Mouse (Mus musculus) frontal cortex, postnatal 14 days (tissue): ENCODE measurements around the gene Adamtsl3.
A peak's percentile ranks its signal among the peaks of the same experiment; 100 is the strongest.

Source experiments
- DNase-seq, 2 experiments: peaks; one replicate each; pipeline ENCODE4 v3.0.0; 2022; ENCODE audit warnings: low spot score in 2 of 2

Gene Adamtsl3

DNA sequence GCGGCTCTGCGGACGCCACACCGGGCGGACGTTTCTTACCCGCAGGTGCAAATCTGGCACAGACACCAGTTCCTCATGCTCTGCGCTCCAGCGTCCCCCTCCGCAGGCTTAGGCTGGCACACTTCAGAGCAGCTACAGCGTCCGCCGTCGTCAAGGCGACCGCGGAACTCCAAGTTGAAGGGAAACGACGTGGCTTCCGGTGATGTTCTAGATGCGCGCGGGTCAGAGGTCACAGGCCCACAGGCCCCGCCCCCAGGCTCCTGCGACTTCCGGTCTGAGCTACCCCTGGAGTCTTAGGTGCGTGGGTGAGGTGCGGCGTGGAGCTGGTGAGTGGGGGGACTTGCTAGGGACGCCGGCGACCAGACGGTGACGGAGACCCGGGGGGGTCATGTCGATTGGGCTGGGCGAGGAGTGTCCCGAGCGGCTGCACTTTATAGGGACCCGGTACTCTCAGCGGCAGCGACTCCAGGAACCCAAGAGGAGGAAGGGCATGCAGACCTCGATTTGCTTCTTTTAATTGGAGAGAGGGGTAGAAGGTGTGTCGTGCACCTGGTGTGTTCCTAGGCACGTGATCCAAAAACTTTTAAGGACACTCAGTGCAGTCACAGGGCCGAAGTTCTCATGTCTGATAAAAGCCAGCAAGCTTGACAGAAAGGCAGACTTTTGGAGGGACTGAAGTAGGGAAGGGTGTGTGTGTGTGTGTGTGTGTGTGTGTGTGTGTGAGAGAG lies 313.0 kb downstream of the Adamtsl3 start, which contains the start of the genes Saxo2 and Efl1:
Saxo2 (minus strand) TSS at position 176 of the 728 bp plus-strand sequence.
Efl1 (plus strand) TSS at position 262 of the 728 bp plus-strand sequence.
- DNase-seq: peak; percentile 94 to 96

DNA sequence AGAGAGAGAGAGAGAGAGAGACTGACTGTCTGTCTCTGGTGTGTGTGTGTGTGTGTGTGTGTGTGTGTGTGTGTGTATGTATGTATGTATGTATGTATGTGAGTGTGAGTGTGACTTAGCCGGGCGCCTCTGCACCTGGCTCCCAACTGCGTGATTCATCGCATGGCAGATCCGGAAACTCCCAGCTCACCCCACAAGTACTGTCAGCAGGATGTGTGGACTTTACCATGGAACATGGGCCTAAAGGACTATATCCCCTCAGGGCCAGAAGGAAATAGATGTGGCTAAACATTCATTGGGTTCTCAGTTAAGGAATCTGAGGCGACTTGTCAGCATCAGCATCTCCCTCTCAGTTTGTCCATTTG lies 313.6 kb downstream of the Adamtsl3 start:
- no peak for DNase-seq
